Mouse (Mus musculus) stomach, postnatal 0 days (tissue): Measurements from ENCODE around the gene Rita1.

ENCODE experiments used
- CTCF ChIP-seq: IDR thresholded peaks from 2 replicates; pipeline ENCODE4 v1.5.1; 2016; ENCODE audit warnings: antibody characterized with exemption, low read depth, mild to moderate bottlenecking, moderate library complexity
- EP300 ChIP-seq: optimal IDR thresholded peaks from 2 replicates; pipeline ENCODE3; 2016; ENCODE audit warnings: antibody characterized with exemption

GRCm38 (mm10) chr5:120643365-120644085 lies 31.1 kb upstream of the Rita1 start:
- TF ChIP-seq CTCF (no peak), EP300 (no peak)
